Mouse (Mus musculus): ENCODE measurements around the gene Cd19.

DNA sequence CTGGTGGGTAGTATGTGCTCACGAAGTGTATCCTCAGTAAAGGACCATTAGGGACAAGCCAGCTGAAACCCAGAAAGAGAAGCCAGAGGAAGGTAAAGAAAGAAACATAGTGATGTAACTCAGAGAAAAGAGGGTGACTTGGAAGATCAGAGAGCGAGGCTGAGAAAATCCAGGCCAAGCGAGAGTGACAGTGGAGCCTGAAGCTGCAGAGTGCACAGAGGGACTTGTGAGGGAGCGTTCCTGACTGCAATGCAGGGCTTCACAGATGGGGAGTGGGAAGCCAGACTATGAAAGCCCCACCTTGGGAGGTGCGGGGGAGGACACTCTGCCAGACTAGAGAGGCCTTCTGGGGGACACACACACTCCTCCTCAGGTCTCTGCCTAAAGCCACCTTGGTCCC lies 43.5 kb upstream of the Cd19 start:
- TF ChIP-seq CTCF (IDR thresholded peaks at IDR 0.05; ENCODE audit: borderline replicate concordance, insufficient read depth, low read depth, low read length): no peak
- TF ChIP-seq POLR2A (IDR thresholded peaks at IDR 0.05; ENCODE audit: borderline replicate concordance, insufficient read depth, low read length): no peak

Data from cerebellum, adult 2 months (tissue).